In the genomic region with DNA sequence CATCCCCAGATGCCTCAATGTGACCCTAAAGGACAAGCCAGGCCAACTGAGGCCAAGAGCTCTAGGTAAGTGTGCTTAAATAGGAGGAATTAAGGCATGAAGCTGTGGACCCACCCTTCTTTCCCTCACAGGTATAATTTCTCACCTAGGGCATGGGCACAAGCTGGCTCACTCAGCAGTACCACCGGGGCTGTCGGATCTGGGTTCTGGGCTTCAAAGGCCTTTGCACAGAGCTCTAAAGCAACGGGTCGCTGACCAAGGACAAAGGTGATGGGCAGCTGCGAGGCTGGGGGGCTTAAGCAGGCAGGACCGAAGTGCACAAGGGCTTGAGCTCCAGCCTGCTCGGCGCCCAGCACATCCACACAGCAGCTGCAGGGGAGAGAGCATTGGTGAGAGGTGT, we compare ENCODE assay signal across 9 mouse cellular contexts. TPM values are rescaled to one million over a fixed set of nuclear protein-coding genes. Genes with fewer than 3 reads are reported as not detected.
A peak's percentile ranks its signal among the peaks of the same experiment; 100 is the strongest.
DNase-seq lines count a peak whose midpoint lies in the region; ATAC-seq lines count a peak whose summit lies in the region.
"Had no signal": no experiment of that assay in that cellular context is flagged by ENCODE, and none has a peak within 500 bp of the region (broad histone marks: within the 10 kb centered on the region; RNA-seq: fewer than 3 reads in every experiment).

No protein-coding gene starts in this region.

- H3K4me3 ChIP-seq in neural tube, embryonic 12.5 days: 0 out of 2 replicates have a peak overlapping the region, but pooled peaks have one; percentile 67
- H3K4me3 ChIP-seq in limb, embryonic 15.5 days: peak overlapping the region; percentile 81; the same call in 1 of the 2 replicates
- peak overlapping the region; percentile 79; the same call in 1 of the 2 replicates for H3K4me3 ChIP-seq in stomach, embryonic 15.5 days (replicated peaks)

- peak; percentile 39 for DNase-seq in cerebellum, adult 9-10 months
- DNase-seq in cerebellum, postnatal 25 days: no peak
- no peak for DNase-seq in neural tube, embryonic 10.5 days (ENCODE audit: extremely low spot score, low spot score)
- DNase-seq in cerebellum, adult 11 months: no peak

- H3K4me2 ChIP-seq in neural tube, embryonic 12.5 days (replicated peaks): peak overlapping the region; percentile 84
- H3K4me2 ChIP-seq in limb, embryonic 15.5 days: peak overlapping the region; percentile 91
- peak overlapping the region; percentile 82 for H3K4me2 ChIP-seq in stomach, embryonic 15.5 days

- no peak overlapping the region for H3K9ac ChIP-seq in neural tube, embryonic 12.5 days
- H3K9ac ChIP-seq in limb, embryonic 15.5 days: no peak overlapping the region
- no peak overlapping the region for H3K9ac ChIP-seq in stomach, embryonic 15.5 days

- ATAC-seq in neural tube, embryonic 12.5 days (ENCODE audit: low FRiP score, low read depth): no peak
- ATAC-seq in limb, embryonic 15.5 days (ENCODE audit: insufficient number of reproducible peaks, low FRiP score, low TSS enrichment, low read depth): no peak
- no peak for ATAC-seq in stomach, embryonic 15.5 days (ENCODE audit: insufficient read depth, low FRiP score, low read depth)
- no peak for ATAC-seq in activated CD4-positive, CD25-positive, alpha-beta regulatory T cell, adult 4 months

- H3K27me3 ChIP-seq in neural tube, embryonic 12.5 days (replicated peaks): no peaks in the 10 kb centered on the region
- no peaks in the 10 kb centered on the region for H3K27me3 ChIP-seq in limb, embryonic 15.5 days
- H3K27me3 ChIP-seq in stomach, embryonic 15.5 days (replicated peaks): no peaks in the 10 kb centered on the region

- H3K4me1 ChIP-seq in neural tube, embryonic 12.5 days: peaks cover 22% of the 10 kb centered on the region
- H3K4me1 ChIP-seq in limb, embryonic 15.5 days: peaks cover 29% of the 10 kb centered on the region
- peaks cover 18% of the 10 kb centered on the region for H3K4me1 ChIP-seq in stomach, embryonic 15.5 days

- H3K36me3 ChIP-seq in neural tube, embryonic 12.5 days: peaks cover 34% of the 10 kb centered on the region
- peaks cover 29% of the 10 kb centered on the region for H3K36me3 ChIP-seq in limb, embryonic 15.5 days
- H3K36me3 ChIP-seq in stomach, embryonic 15.5 days: peaks cover 28% of the 10 kb centered on the region

- no peak overlapping the region for H3K27ac ChIP-seq in neural tube, embryonic 12.5 days
- H3K27ac ChIP-seq in limb, embryonic 15.5 days: no peak overlapping the region
- H3K27ac ChIP-seq in stomach, embryonic 15.5 days: no peak overlapping the region
- H3K27ac ChIP-seq: left cerebral cortex, adult 2 months had no signal

- WGBS in neural tube, embryonic 12.5 days: 74% methylated on average over 8 of the region's 8 CpGs
- 89% methylated on average over 8 of the region's 8 CpGs for WGBS in limb, embryonic 15.5 days
- WGBS in stomach, embryonic 15.5 days: 85% methylated on average over 8 of the region's 8 CpGs

- H3K9me3 ChIP-seq in neural tube, embryonic 12.5 days: no peaks in the 10 kb centered on the region
- no peaks in the 10 kb centered on the region for H3K9me3 ChIP-seq in limb, embryonic 15.5 days
- no peaks in the 10 kb centered on the region for H3K9me3 ChIP-seq in stomach, embryonic 15.5 days

RNA-seq across cellular contexts. Expression of gene Dph2, which starts 1.1 kb away (rescaled TPM):
- polyA plus RNA-seq in neural tube, embryonic 12.5 days (2016; fragmentation: Nextera tagmentation; extraction: Ambion mirVana): 23.0 and 27.5 TPM in 2 replicates
- polyA plus RNA-seq in limb, embryonic 15.5 days (2015; fragmentation: Nextera tagmentation; extraction: Ambion mirVana): 16.2 and 16.8 TPM in 2 replicates
- polyA plus RNA-seq in stomach, embryonic 15.5 days (2015; fragmentation: Nextera tagmentation; extraction: Ambion mirVana): 16.6 and 16.7 TPM in 2 replicates
- 10 to 100 TPM; 21.1 to 25.4 TPM for polyA plus RNA-seq in activated CD4-positive, CD25-positive, alpha-beta regulatory T cell, adult 4 months (2017; shearing (Covaris generic))

RNA-seq across cellular contexts. Expression of gene Atp6v0b, which starts 3.6 kb away (rescaled TPM):
- 308 and 323 TPM in 2 replicates for polyA plus RNA-seq in neural tube, embryonic 12.5 days (2016; fragmentation: Nextera tagmentation; extraction: Ambion mirVana)
- 229 and 243 TPM in 2 replicates for polyA plus RNA-seq in limb, embryonic 15.5 days (2015; fragmentation: Nextera tagmentation; extraction: Ambion mirVana)
- 214 and 232 TPM in 2 replicates for polyA plus RNA-seq in stomach, embryonic 15.5 days (2015; fragmentation: Nextera tagmentation; extraction: Ambion mirVana)
- polyA plus RNA-seq in activated CD4-positive, CD25-positive, alpha-beta regulatory T cell, adult 4 months (2017; shearing (Covaris generic)): 100 to 1,000 TPM in 1 of 2 experiments, 10 to 100 TPM in 1; 75.9 to 111 TPM

RNA-seq across cellular contexts. Expression of gene B4galt2, which starts 7.5 kb away (rescaled TPM):
- polyA plus RNA-seq in neural tube, embryonic 12.5 days (2016; fragmentation: Nextera tagmentation; extraction: Ambion mirVana): 44.5 and 46.9 TPM in 2 replicates
- 23.1 and 27.6 TPM in 2 replicates for polyA plus RNA-seq in limb, embryonic 15.5 days (2015; fragmentation: Nextera tagmentation; extraction: Ambion mirVana)
- polyA plus RNA-seq in stomach, embryonic 15.5 days (2015; fragmentation: Nextera tagmentation; extraction: Ambion mirVana): 16.6 and 17.9 TPM in 2 replicates
- not detected for polyA plus RNA-seq in activated CD4-positive, CD25-positive, alpha-beta regulatory T cell, adult 4 months (2017; shearing (Covaris generic))

RNA-seq across cellular contexts. Expression of gene Ccdc24, which starts 18.4 kb away (rescaled TPM):
- polyA plus RNA-seq in neural tube, embryonic 12.5 days (2016; fragmentation: Nextera tagmentation; extraction: Ambion mirVana): 1.4 and 2.7 TPM in 2 replicates
- polyA plus RNA-seq in limb, embryonic 15.5 days (2015; fragmentation: Nextera tagmentation; extraction: Ambion mirVana): 0.66 and 1.2 TPM in 2 replicates
- 0.94 and 2.3 TPM in 2 replicates for polyA plus RNA-seq in stomach, embryonic 15.5 days (2015; fragmentation: Nextera tagmentation; extraction: Ambion mirVana)
- not detected for polyA plus RNA-seq in activated CD4-positive, CD25-positive, alpha-beta regulatory T cell, adult 4 months (2017; shearing (Covaris generic))

RNA-seq across cellular contexts. Expression of gene Ipo13, which starts 24.0 kb away (rescaled TPM):
- 65.7 and 68.5 TPM in 2 replicates for polyA plus RNA-seq in neural tube, embryonic 12.5 days (2016; fragmentation: Nextera tagmentation; extraction: Ambion mirVana)
- 39.0 and 41.1 TPM in 2 replicates for polyA plus RNA-seq in limb, embryonic 15.5 days (2015; fragmentation: Nextera tagmentation; extraction: Ambion mirVana)
- polyA plus RNA-seq in stomach, embryonic 15.5 days (2015; fragmentation: Nextera tagmentation; extraction: Ambion mirVana): 37.5 and 42.9 TPM in 2 replicates
- 10 to 100 TPM; 13.7 to 15.6 TPM for polyA plus RNA-seq in activated CD4-positive, CD25-positive, alpha-beta regulatory T cell, adult 4 months (2017; shearing (Covaris generic))

Comparison
In these comparisons a context has a peak if more than half of its experiments do, and no peak if none do; other contexts are left out.
1. RNA of gene B4galt2, which starts 7.5 kb away (polyA plus RNA-seq): 44.5 to 46.9 TPM in neural tube, embryonic 12.5 days, 23.1 to 27.6 TPM in limb, embryonic 15.5 days and 16.6 to 17.9 TPM in stomach, embryonic 15.5 days; not detected in activated CD4-positive, CD25-positive, alpha-beta regulatory T cell, adult 4 months; every median in the first group is over 10 times any median in the second.
2. Peak in every context shown above with its lines, with median percentiles within 50 percentile points of each other: H3K4me2 ChIP-seq and H3K4me3 ChIP-seq.